Mouse (Mus musculus): Measurements from ENCODE around the gene S100a4.

DNA sequence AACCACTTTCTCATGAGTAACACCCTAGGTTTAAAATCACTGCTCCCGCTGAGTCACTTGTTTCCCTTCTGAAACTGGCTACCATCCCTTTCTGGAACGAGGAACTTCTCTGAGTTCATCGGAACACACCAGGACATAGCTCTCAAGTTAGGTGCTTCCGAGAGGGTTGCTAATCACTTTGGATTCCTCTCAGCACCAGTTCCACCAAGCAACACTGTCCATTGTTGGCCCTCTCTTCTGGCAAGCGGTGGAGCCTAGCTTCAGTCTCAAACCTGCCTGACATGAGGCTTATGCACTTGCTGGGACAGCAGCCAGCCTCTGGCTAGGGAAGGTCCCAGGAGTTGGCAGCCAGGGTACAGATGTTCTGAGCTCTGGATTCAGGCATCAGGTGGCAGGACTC lies 28.9 kb upstream of the S100a4 start:
- TF ChIP-seq TAL1 (IDR thresholded peaks at IDR 0.05; ENCODE audit: low read length) (no peak), GATA1 (IDR thresholded peaks at IDR 0.05; ENCODE audit: low read length) (no peak)
